9 mouse cellular contexts compared by ENCODE assay signal in the genomic region with DNA sequence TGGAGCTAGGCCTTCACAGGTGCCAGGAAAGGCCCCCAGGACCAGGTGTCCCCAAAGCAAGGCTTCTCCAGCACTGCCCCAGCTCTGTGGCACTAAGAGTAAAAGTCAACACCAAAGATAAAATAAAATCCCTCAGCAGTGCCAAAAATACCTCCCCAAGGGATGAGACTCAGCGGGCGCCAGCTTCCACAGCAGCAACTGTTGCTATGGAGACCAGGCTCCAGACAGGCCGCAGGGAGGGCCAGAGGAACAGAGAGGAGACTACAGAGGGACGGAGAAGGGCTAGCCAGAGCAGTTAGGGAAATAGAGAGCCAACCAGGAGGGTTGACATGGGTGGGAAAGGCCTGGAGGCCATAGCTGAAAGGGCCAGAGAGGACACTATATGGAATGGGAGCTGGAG. TPM values are rescaled to one million over a fixed set of nuclear protein-coding genes. Genes with fewer than 3 reads are reported as not detected.
DNase-seq lines count a peak whose midpoint lies in the region; ATAC-seq and TF ChIP-seq lines count a peak whose summit lies in the region.
"Had no signal": no experiment of that assay in that cellular context is flagged by ENCODE, and none has a peak within 500 bp of the region (broad histone marks: within the 10 kb centered on the region; RNA-seq: fewer than 3 reads in every experiment).

No protein-coding gene starts in this region.

- H3K4me1 ChIP-seq in forebrain, embryonic 13.5 days = peaks cover 66% of the 10 kb centered on the region
- H3K4me1 ChIP-seq in heart, postnatal 0 days (ENCODE audit: control insufficient read depth, insufficient read depth) = peaks cover 35% of the 10 kb centered on the region
- H3K4me1 ChIP-seq in midbrain, embryonic 11.5 days (ENCODE audit: control insufficient read depth, insufficient read depth, low read length) = peaks cover 46% of the 10 kb centered on the region

- no peaks in the 10 kb centered on the region for H3K9me3 ChIP-seq in forebrain, embryonic 13.5 days (replicated peaks)
- H3K9me3 ChIP-seq in heart, postnatal 0 days (replicated peaks; ENCODE audit: control insufficient read depth, low read length) = no peaks in the 10 kb centered on the region
- no peaks in the 10 kb centered on the region for H3K9me3 ChIP-seq in midbrain, embryonic 11.5 days (ENCODE audit: control insufficient read depth, low read length)
- H3K9me3 ChIP-seq: G1E had no signal

- 0 out of 2 replicates have a peak overlapping the region, but pooled peaks have one; percentile 20 for H3K27ac ChIP-seq in forebrain, embryonic 13.5 days
- 0 out of 2 replicates have a peak overlapping the region, but pooled peaks have one; percentile 37 for H3K27ac ChIP-seq in heart, postnatal 0 days (ENCODE audit: low read depth)
- peak overlapping the region; percentile 20; the same call in 1 of the 2 replicates for H3K27ac ChIP-seq in midbrain, embryonic 11.5 days (ENCODE audit: low read depth, low read length)

- peak; percentile 60 to 69 for DNase-seq in left cerebral cortex, adult 18-20 months (ENCODE audit: low spot score in 2 of 2)
- DNase-seq in left cerebral cortex, adult 11 months (ENCODE audit: low spot score) = no peak
- peak; percentile 85 for DNase-seq in heart, postnatal 0 days (ENCODE audit: low spot score)
- peak; percentile 91 for DNase-seq in midbrain, embryonic 11.5 days (ENCODE audit: low spot score, missing footprints)
- no peak for DNase-seq in thymus, postnatal 36 days
- no peak for DNase-seq in thymus, postnatal 25 days
- no peak for DNase-seq in liver

- WGBS in forebrain, embryonic 13.5 days = 4% methylated on average over 4 of the region's 4 CpGs
- 8% methylated on average over 4 of the region's 4 CpGs for WGBS in heart, postnatal 0 days
- 6% methylated on average over 4 of the region's 4 CpGs for WGBS in midbrain, embryonic 11.5 days

- no peak for ATAC-seq in forebrain, embryonic 13.5 days
- ATAC-seq in heart, postnatal 0 days (ENCODE audit: insufficient read depth, low read depth) = peak; percentile 77
- peak; percentile 59 for ATAC-seq in midbrain, embryonic 11.5 days (ENCODE audit: low FRiP score)

- no peaks in the 10 kb centered on the region for H3K27me3 ChIP-seq in forebrain, embryonic 13.5 days
- H3K27me3 ChIP-seq in heart, postnatal 0 days (ENCODE audit: control insufficient read depth, insufficient read depth, low read length) = no peaks in the 10 kb centered on the region
- no peaks in the 10 kb centered on the region for H3K27me3 ChIP-seq in midbrain, embryonic 11.5 days (ENCODE audit: control insufficient read depth, insufficient read depth, low read length)

- no peaks in the 10 kb centered on the region; the same call in 1 of the 2 replicates for H3K36me3 ChIP-seq in forebrain, embryonic 13.5 days (ENCODE audit: poor library complexity, severe bottlenecking)
- H3K36me3 ChIP-seq in heart, postnatal 0 days (replicated peaks; ENCODE audit: control insufficient read depth, insufficient read depth, low read length) = no peaks in the 10 kb centered on the region
- H3K36me3 ChIP-seq in midbrain, embryonic 11.5 days (ENCODE audit: control insufficient read depth, insufficient read depth, low read length) = no peaks in the 10 kb centered on the region
- H3K36me3 ChIP-seq: G1E had no signal

- peak overlapping the region; percentile 47; the same call in 1 of the 2 replicates for H3K9ac ChIP-seq in forebrain, embryonic 13.5 days
- H3K9ac ChIP-seq in heart, postnatal 0 days (replicated peaks; ENCODE audit: low read depth, low read length) = no peak overlapping the region
- H3K9ac ChIP-seq in midbrain, embryonic 11.5 days (ENCODE audit: low read length) = peak overlapping the region; percentile 16

- TF ChIP-seq CTCF in heart, postnatal 0 days (IDR thresholded peaks at IDR 0.05; ENCODE audit: low read depth) = no peak

- no peak for TF ChIP-seq EP300 in heart, postnatal 0 days (IDR thresholded peaks at IDR 0.05; ENCODE audit: low read depth)

- H3K4me2 ChIP-seq in forebrain, embryonic 13.5 days = peak overlapping the region; percentile 24
- no peak overlapping the region for H3K4me2 ChIP-seq in heart, postnatal 0 days (ENCODE audit: low read depth, low read length)
- no peak overlapping the region for H3K4me2 ChIP-seq in midbrain, embryonic 11.5 days

- no peak overlapping the region for H3K4me3 ChIP-seq in forebrain, embryonic 13.5 days
- H3K4me3 ChIP-seq in heart, postnatal 0 days (ENCODE audit: low read depth, low read length) = no peak overlapping the region
- no peak overlapping the region for H3K4me3 ChIP-seq in midbrain, embryonic 11.5 days (ENCODE audit: low read depth, low read length)

RNA-seq across cellular contexts. Expression of gene Wnk2, which starts 18.0 kb away (rescaled TPM):
- 100 to 1,000 TPM; 117 to 130 TPM for total RNA-seq in left cerebral cortex, adult 18-20 months (2021)
- polyA plus RNA-seq in forebrain, embryonic 13.5 days (2015; fragmentation: Nextera tagmentation; extraction: Ambion mirVana) = 15.0 and 17.0 TPM in 2 replicates
- 5.4 and 5.5 TPM in 2 replicates for total RNA-seq in heart, postnatal 0 days (2014; rRNA removed; ENCODE audit: low replicate concordance)
- 1.5 TPM in 2 replicates for polyA plus RNA-seq in heart, postnatal 0 days (2015; fragmentation: Nextera tagmentation; extraction: Ambion mirVana)
- polyA plus RNA-seq in midbrain, embryonic 11.5 days (2014; fragmentation: Nextera tagmentation; extraction: Ambion mirVana) = 6.1 and 7.8 TPM in 2 replicates
- polyA plus RNA-seq: G1E had no signal

RNA-seq across cellular contexts. Expression of gene Ninj1, which starts 57.4 kb away (rescaled TPM):
- 10 to 100 TPM; 19.1 to 20.7 TPM for total RNA-seq in left cerebral cortex, adult 18-20 months (2021)
- polyA plus RNA-seq in forebrain, embryonic 13.5 days (2015; fragmentation: Nextera tagmentation; extraction: Ambion mirVana) = 15.5 and 16.7 TPM in 2 replicates
- 75.3 and 102 TPM in 2 replicates for total RNA-seq in heart, postnatal 0 days (2014; rRNA removed; ENCODE audit: low replicate concordance)
- 94.6 and 97.2 TPM in 2 replicates for polyA plus RNA-seq in heart, postnatal 0 days (2015; fragmentation: Nextera tagmentation; extraction: Ambion mirVana)
- polyA plus RNA-seq in midbrain, embryonic 11.5 days (2014; fragmentation: Nextera tagmentation; extraction: Ambion mirVana) = 17.5 TPM in 2 replicates

Comparison
In these comparisons a context has a peak if more than half of its experiments do, and no peak if none do; other contexts are left out.
1. DNase-seq: peak in left cerebral cortex, adult 18-20 months (2 of 2), heart, postnatal 0 days (single experiment) and midbrain, embryonic 11.5 days (single experiment); none in left cerebral cortex, adult 11 months (single experiment), thymus, postnatal 36 days (0 of 2), thymus, postnatal 25 days (single experiment) and liver (single experiment).
2. Peak in every context shown above with its lines, with median percentiles within 50 percentile points of each other: H3K27ac ChIP-seq.